Mouse (Mus musculus): Measurements from ENCODE around the gene Agbl4. TPM values are rescaled to one million over a fixed set of nuclear protein-coding genes. Genes with fewer than 3 reads are reported as not detected.
"Not testable (repeated sequence)": the region's sequence is repeated elsewhere in the genome, so short reads cannot be mapped to it uniquely, and the experiment has no call there.

Agbl4 gene
- polyA plus RNA-seq, 1 experiment from 2014 or later = 0.30 TPM

DNA sequence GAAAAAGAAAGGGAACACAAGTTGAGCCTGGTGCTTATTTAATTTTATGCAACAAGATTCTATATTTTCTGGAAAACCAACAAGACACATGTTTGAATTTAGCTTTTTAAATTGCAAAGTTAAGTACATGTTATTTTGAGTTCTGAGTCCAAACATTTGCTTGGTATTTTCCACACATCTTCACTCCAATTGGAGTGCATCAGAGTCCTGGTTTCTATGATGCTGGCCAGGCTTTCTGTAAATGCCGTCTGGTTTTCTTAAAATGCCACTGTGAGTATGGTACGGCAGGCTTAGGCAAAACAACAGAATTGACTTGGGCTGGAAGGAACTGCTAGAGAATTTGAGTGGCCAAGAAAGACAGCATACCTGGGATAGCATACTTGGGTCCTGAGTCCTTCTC lies 784.0 kb downstream of the Agbl4 start:
- Histone ChIP-seq H3K4me2 (replicated peaks; ENCODE audit: low read depth, low read length) (no peak overlapping the region), H3K4me3 (ENCODE audit: low read length) (no peak overlapping the region), H3K9me3 (ENCODE audit: control insufficient read depth, low read length) (no peaks in the 10 kb centered on the region), H3K4me1 (ENCODE audit: control insufficient read depth, insufficient read depth, low read length) (no peaks in the 10 kb centered on the region), H3K9ac (ENCODE audit: low read depth, low read length) (no peak overlapping the region), H3K27me3 (ENCODE audit: control insufficient read depth, insufficient read depth, low read length) (no peaks in the 10 kb centered on the region), H3K27ac (ENCODE audit: low read depth, low read length) (no peak overlapping the region), H3K36me3 (ENCODE audit: control insufficient read depth, insufficient read depth, low read length) (no peaks in the 10 kb centered on the region)
- ATAC-seq (ENCODE audit: low FRiP score, low TSS enrichment) = no peak
- 95% methylated on average over 2 of the region's 2 CpGs for WGBS

DNA sequence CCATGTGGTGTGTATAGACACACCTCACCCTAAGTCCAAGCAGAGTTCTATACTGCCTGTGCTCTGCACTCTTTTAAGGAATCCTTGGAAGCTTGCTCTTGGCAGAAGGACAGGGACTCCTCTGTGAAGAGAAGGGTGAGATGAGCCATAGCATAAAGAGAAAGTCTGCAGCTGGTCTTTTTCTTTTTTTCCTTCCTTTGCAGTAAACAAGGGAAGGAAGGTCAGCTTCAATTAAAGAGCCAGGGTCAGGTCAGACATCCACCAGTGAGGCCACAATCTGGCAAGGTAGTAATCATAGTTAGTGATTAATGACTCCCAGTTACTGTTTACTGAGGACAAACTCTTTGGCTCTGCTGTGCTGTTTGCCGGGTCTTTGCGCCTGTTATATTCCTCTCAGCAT lies 802.6 kb downstream of the Agbl4 start:
- Histone ChIP-seq H3K4me2 (replicated peaks; ENCODE audit: low read depth, low read length) (no peak overlapping the region), H3K4me1 (ENCODE audit: control insufficient read depth, insufficient read depth, low read length) (peaks cover 3% of the 10 kb centered on the region; the same call in 1 of the 2 replicates), H3K27me3 (ENCODE audit: control insufficient read depth, insufficient read depth, low read length) (no peaks in the 10 kb centered on the region), H3K9me3 (ENCODE audit: control insufficient read depth, low read length) (no peaks in the 10 kb centered on the region), H3K4me3 (ENCODE audit: low read length) (no peak overlapping the region), H3K27ac (ENCODE audit: low read depth, low read length) (no peak overlapping the region), H3K36me3 (ENCODE audit: control insufficient read depth, insufficient read depth, low read length) (no peaks in the 10 kb centered on the region), H3K9ac (ENCODE audit: low read depth, low read length) (no peak overlapping the region)
- WGBS = 20% methylated on average over 2 of the region's 2 CpGs
- ATAC-seq (ENCODE audit: low FRiP score, low TSS enrichment) = peak; percentile 80; the same call in 1 of the 2 replicates

- no peaks in the 10 kb centered on the region for H3K4me1 ChIP-seq (ENCODE audit: control insufficient read depth, insufficient read depth, low read length)
- no peaks in the 10 kb centered on the region for H3K9me3 ChIP-seq (ENCODE audit: control insufficient read depth, low read length)
- no peak overlapping the region for H3K9ac ChIP-seq (ENCODE audit: low read depth, low read length)
- no peak overlapping the region for H3K4me2 ChIP-seq (replicated peaks; ENCODE audit: low read depth, low read length)
- no peak for ATAC-seq (ENCODE audit: low FRiP score, low TSS enrichment)
- H3K4me3 ChIP-seq (ENCODE audit: low read length) = no peak overlapping the region
- WGBS = 75% methylated on average over 3 of the region's 3 CpGs
- H3K27ac ChIP-seq (ENCODE audit: low read depth, low read length) = no peak overlapping the region
- no peaks in the 10 kb centered on the region for H3K36me3 ChIP-seq (ENCODE audit: control insufficient read depth, insufficient read depth, low read length)
- no peaks in the 10 kb centered on the region for H3K27me3 ChIP-seq (ENCODE audit: control insufficient read depth, insufficient read depth, low read length)
These were observed 817.8 kb downstream of the Agbl4 start for GRCm38 (mm10) chr4:111215191-111215762.

DNA sequence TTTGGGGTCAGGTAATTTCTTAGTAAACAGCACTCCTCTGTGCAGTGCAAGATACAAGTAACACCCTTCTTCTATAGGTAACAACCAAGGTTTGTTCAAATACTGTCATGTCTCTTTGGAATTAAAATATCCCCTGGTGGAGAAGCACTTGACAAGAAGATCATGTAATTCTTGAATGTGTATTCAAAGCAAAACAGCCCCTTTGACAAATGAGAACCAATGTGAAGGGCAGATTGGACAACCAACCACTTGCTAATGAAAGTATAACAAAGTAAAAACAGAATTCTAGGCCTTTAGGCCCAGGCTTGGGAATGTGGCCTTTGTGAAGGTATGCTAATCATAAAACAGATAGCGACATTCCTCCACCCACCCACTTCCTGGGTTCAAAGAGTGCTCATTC lies 821.6 kb downstream of the Agbl4 start:
- H3K9me3 ChIP-seq (ENCODE audit: control insufficient read depth, low read length); H3K9ac ChIP-seq (ENCODE audit: low read depth, low read length); H3K36me3 ChIP-seq (ENCODE audit: control insufficient read depth, insufficient read depth, low read length); ATAC-seq (ENCODE audit: low FRiP score, low TSS enrichment); H3K4me3 ChIP-seq (ENCODE audit: low read length); H3K27ac ChIP-seq (ENCODE audit: low read depth, low read length); H3K4me2 ChIP-seq (replicated peaks; ENCODE audit: low read depth, low read length); H3K4me1 ChIP-seq (ENCODE audit: control insufficient read depth, insufficient read depth, low read length); H3K27me3 ChIP-seq (ENCODE audit: control insufficient read depth, insufficient read depth, low read length): not testable (repeated sequence)
- 60% methylated on average over 1 of the region's 1 CpGs for WGBS

DNA sequence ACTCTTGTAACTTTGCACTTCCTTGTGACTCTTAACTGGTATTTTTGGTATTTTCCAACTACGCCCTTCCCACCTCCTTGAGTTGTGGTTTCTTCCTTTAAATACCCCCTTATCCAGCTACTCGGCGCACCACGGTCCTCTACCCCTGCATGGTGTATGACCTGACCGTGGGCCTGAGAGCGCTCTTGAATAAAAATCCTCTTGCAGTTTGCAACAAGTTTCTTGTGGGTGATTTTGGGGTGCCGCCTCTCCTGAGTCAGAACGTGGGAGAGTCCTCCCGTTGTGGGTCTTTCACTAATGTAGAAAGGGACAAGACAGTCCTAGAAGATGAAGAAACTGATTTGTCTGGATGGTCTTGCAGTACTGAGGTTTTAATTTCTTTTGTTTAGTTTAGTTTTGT lies 822.1 kb downstream of the Agbl4 start:
- ATAC-seq (ENCODE audit: low FRiP score, low TSS enrichment); H3K4me2 ChIP-seq (replicated peaks; ENCODE audit: low read depth, low read length); H3K27me3 ChIP-seq (ENCODE audit: control insufficient read depth, insufficient read depth, low read length); H3K9me3 ChIP-seq (ENCODE audit: control insufficient read depth, low read length); H3K36me3 ChIP-seq (ENCODE audit: control insufficient read depth, insufficient read depth, low read length); H3K4me1 ChIP-seq (ENCODE audit: control insufficient read depth, insufficient read depth, low read length); H3K27ac ChIP-seq (ENCODE audit: low read depth, low read length); H3K4me3 ChIP-seq (ENCODE audit: low read length); H3K9ac ChIP-seq (ENCODE audit: low read depth, low read length): not testable (repeated sequence)
- 92% methylated on average over 9 of the region's 9 CpGs for WGBS

- WGBS = 82% methylated on average over 1 of the region's 1 CpGs
- H3K9ac ChIP-seq (ENCODE audit: low read depth, low read length) = no peak overlapping the region
- no peak for ATAC-seq (ENCODE audit: low FRiP score, low TSS enrichment)
These were observed 836.4 kb downstream of the Agbl4 start for GRCm38 (mm10) chr4:111233849-111234248.

GRCm38 (mm10) chr4:111251917-111252316 lies 854.5 kb downstream of the Agbl4 start:
- H3K9ac ChIP-seq (ENCODE audit: low read depth, low read length) = no peak overlapping the region
- WGBS = 90% methylated on average over 5 of the region's 5 CpGs

More at GRCm38 (mm10) chr4:111233849-111234248, 836.4 kb downstream of the Agbl4 start:
- Histone ChIP-seq H3K4me3 (ENCODE audit: low read length) (no peak overlapping the region), H3K27me3 (ENCODE audit: control insufficient read depth, insufficient read depth, low read length) (no peaks in the 10 kb centered on the region), H3K4me2 (replicated peaks; ENCODE audit: low read depth, low read length) (no peak overlapping the region), H3K27ac (ENCODE audit: low read depth, low read length) (no peak overlapping the region), H3K4me1 (ENCODE audit: control insufficient read depth, insufficient read depth, low read length) (no peaks in the 10 kb centered on the region), H3K36me3 (ENCODE audit: control insufficient read depth, insufficient read depth, low read length) (no peaks in the 10 kb centered on the region), H3K9me3 (ENCODE audit: control insufficient read depth, low read length) (no peaks in the 10 kb centered on the region)

DNA sequence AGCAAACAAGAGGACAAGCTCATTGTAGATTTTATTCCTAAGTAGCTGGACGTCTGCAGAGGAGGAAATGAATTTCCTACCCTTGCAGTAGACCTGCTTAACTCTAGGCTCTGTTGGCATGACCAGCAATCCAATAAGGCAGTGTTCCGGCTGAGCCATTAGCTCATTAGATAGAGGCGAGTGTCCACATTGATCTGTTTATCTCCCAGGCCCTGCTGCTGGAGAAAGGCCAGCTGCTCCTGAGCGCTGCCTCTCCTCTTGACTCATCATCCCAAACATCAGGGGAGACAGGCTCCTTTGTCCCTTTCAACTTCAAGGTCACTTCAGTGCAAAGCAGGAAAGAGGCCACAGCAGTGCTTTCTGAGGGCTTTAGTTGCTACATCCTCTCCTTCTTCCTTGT lies 858.0 kb downstream of the Agbl4 start:
- H3K4me3 ChIP-seq (ENCODE audit: low read length) = no peak overlapping the region
- ATAC-seq (ENCODE audit: low FRiP score, low TSS enrichment) = no peak
- 65% methylated on average over 4 of the region's 4 CpGs for WGBS
- no peaks in the 10 kb centered on the region for H3K27me3 ChIP-seq (ENCODE audit: control insufficient read depth, insufficient read depth, low read length)
- no peak overlapping the region for H3K27ac ChIP-seq (ENCODE audit: low read depth, low read length)
- H3K36me3 ChIP-seq (ENCODE audit: control insufficient read depth, insufficient read depth, low read length) = no peaks in the 10 kb centered on the region
- H3K4me2 ChIP-seq (replicated peaks; ENCODE audit: low read depth, low read length) = no peak overlapping the region
- no peaks in the 10 kb centered on the region for H3K9me3 ChIP-seq (ENCODE audit: control insufficient read depth, low read length)
- H3K9ac ChIP-seq (ENCODE audit: low read depth, low read length) = no peak overlapping the region
- no peaks in the 10 kb centered on the region for H3K4me1 ChIP-seq (ENCODE audit: control insufficient read depth, insufficient read depth, low read length)

More at GRCm38 (mm10) chr4:111251917-111252316, 854.5 kb downstream of the Agbl4 start:
- no peak overlapping the region for H3K4me2 ChIP-seq (replicated peaks; ENCODE audit: low read depth, low read length)
- H3K27ac ChIP-seq (ENCODE audit: low read depth, low read length) = no peak overlapping the region
- H3K27me3 ChIP-seq (ENCODE audit: control insufficient read depth, insufficient read depth, low read length) = no peaks in the 10 kb centered on the region
- no peak for ATAC-seq (ENCODE audit: low FRiP score, low TSS enrichment)
- H3K36me3 ChIP-seq (ENCODE audit: control insufficient read depth, insufficient read depth, low read length) = no peaks in the 10 kb centered on the region
- no peaks in the 10 kb centered on the region for H3K9me3 ChIP-seq (ENCODE audit: control insufficient read depth, low read length)
- no peaks in the 10 kb centered on the region for H3K4me1 ChIP-seq (ENCODE audit: control insufficient read depth, insufficient read depth, low read length)
- H3K4me3 ChIP-seq (ENCODE audit: low read length) = no peak overlapping the region

DNA sequence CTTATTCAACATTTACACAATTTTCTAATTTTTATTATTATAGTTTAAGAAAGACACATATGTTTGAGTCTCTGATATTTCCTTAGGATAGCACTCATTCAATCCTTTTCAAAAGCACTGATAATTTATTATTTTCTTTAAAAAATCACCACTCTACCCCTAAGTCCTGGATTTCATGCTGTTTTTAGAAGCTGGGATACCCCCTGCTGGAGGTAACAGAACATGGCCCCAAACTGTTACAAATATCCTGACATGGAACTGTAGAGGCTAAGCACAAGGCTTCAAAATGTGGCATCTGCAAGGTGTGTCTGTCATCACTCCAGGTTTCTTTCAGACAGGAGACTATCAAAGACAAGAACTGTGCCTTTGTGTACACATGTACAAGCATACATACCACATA lies 859.5 kb downstream of the Agbl4 start:
- Histone ChIP-seq H3K9ac (ENCODE audit: low read depth, low read length) (no peak overlapping the region), H3K4me1 (ENCODE audit: control insufficient read depth, insufficient read depth, low read length) (no peaks in the 10 kb centered on the region), H3K36me3 (ENCODE audit: control insufficient read depth, insufficient read depth, low read length) (no peaks in the 10 kb centered on the region), H3K27ac (ENCODE audit: low read depth, low read length) (no peak overlapping the region), H3K4me2 (replicated peaks; ENCODE audit: low read depth, low read length) (no peak overlapping the region), H3K4me3 (ENCODE audit: low read length) (no peak overlapping the region), H3K9me3 (ENCODE audit: control insufficient read depth, low read length) (no peaks in the 10 kb centered on the region), H3K27me3 (ENCODE audit: control insufficient read depth, insufficient read depth, low read length) (no peaks in the 10 kb centered on the region)
- no peak for ATAC-seq (ENCODE audit: low FRiP score, low TSS enrichment)

Data from kidney, embryonic 14.5 days (tissue).